Mouse (Mus musculus): ENCODE measurements at regions not wholly inside any gene's neighbourhood (a gene's known extent, or its start where the extent isn't known, plus 50 kb on each side); places are given as distances from the start of the nearest gene placed in this dataset.

DNA sequence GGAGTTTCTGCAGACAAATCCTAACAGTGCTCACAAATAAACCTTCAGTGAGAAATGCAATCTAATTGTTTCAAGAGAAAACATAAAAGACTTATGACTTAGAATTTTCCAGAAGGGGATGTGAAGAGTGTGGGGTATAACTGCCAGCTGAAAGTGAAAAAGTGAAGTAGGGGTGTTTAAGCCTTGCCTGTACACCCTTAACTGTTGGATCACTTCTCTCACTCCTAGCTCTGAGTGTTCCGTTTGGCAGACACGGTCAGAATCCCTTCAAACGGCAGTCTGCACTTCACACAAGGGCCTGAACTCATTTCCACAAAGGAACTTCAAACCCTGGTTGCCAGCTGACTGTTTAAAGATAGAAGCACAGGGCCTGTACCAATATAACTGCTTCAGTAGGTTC is 101.2 kb upstream of the Mpp6 start:
- no peak overlapping the region for H3K9ac ChIP-seq
- H3K4me2 ChIP-seq: no peak overlapping the region
- H3K27me3 ChIP-seq: no peaks in the 10 kb centered on the region
- no peak for ATAC-seq (ENCODE audit: low FRiP score)
- H3K4me1 ChIP-seq (replicated peaks): peaks cover 9% of the 10 kb centered on the region
- H3K27ac ChIP-seq: no peak overlapping the region
- no peaks in the 10 kb centered on the region for H3K36me3 ChIP-seq
- H3K4me3 ChIP-seq: no peak overlapping the region
- H3K9me3 ChIP-seq: no peaks in the 10 kb centered on the region
- WGBS: 77% methylated on average over 3 of the region's 3 CpGs

GRCm38 (mm10) chr6:50009339-50009738 is 100.7 kb upstream of the Mpp6 start:
- no peak overlapping the region for H3K4me3 ChIP-seq
- no peaks in the 10 kb centered on the region for H3K27me3 ChIP-seq
- H3K9me3 ChIP-seq: no peaks in the 10 kb centered on the region
- no peak overlapping the region for H3K4me2 ChIP-seq
- H3K9ac ChIP-seq: no peak overlapping the region
- H3K4me1 ChIP-seq (replicated peaks): peaks cover 9% of the 10 kb centered on the region
- no peak overlapping the region for H3K27ac ChIP-seq
- ATAC-seq (ENCODE audit: low FRiP score): no peak
- 75% methylated on average over 7 of the region's 7 CpGs for WGBS
- no peaks in the 10 kb centered on the region for H3K36me3 ChIP-seq

- 80% methylated on average over 5 of the region's 5 CpGs for WGBS
- no peaks in the 10 kb centered on the region for H3K9me3 ChIP-seq
- H3K27me3 ChIP-seq: no peaks in the 10 kb centered on the region
Measured at GRCm38 (mm10) chr6:50009856-50010255, 100.2 kb upstream of the Mpp6 start.

GRCm38 (mm10) chr6:50011071-50011470 is 99.0 kb upstream of the Mpp6 start:
- ATAC-seq (ENCODE audit: low FRiP score): no peak
- no peak overlapping the region for H3K9ac ChIP-seq
- no peak overlapping the region for H3K4me2 ChIP-seq
- no peaks in the 10 kb centered on the region for H3K27me3 ChIP-seq
- H3K27ac ChIP-seq: no peak overlapping the region
- WGBS: 84% methylated on average over 12 of the region's 12 CpGs
- no peaks in the 10 kb centered on the region for H3K9me3 ChIP-seq
- no peak overlapping the region for H3K4me3 ChIP-seq
- peaks cover 9% of the 10 kb centered on the region for H3K4me1 ChIP-seq (replicated peaks)
- H3K36me3 ChIP-seq: no peaks in the 10 kb centered on the region

More at GRCm38 (mm10) chr6:50009856-50010255, 100.2 kb upstream of the Mpp6 start:
- no peak overlapping the region for H3K27ac ChIP-seq
- no peak overlapping the region for H3K9ac ChIP-seq
- no peak for ATAC-seq (ENCODE audit: low FRiP score)
- peaks cover 9% of the 10 kb centered on the region for H3K4me1 ChIP-seq (replicated peaks)
- no peak overlapping the region for H3K4me3 ChIP-seq
- H3K4me2 ChIP-seq: no peak overlapping the region
- no peaks in the 10 kb centered on the region for H3K36me3 ChIP-seq

- Histone ChIP-seq H3K9ac (no peak overlapping the region), H3K4me3 (no peak overlapping the region), H3K36me3 (no peaks in the 10 kb centered on the region), H3K27me3 (no peaks in the 10 kb centered on the region), H3K27ac (peak overlapping the region; percentile 50), H3K4me2 (no peak overlapping the region), H3K9me3 (no peaks in the 10 kb centered on the region), H3K4me1 (replicated peaks) (peaks cover 9% of the 10 kb centered on the region)
- no peak for ATAC-seq (ENCODE audit: low FRiP score)
- 50% methylated on average over 5 of the region's 5 CpGs for WGBS
Measured at GRCm38 (mm10) chr6:50011746-50012453, 98.1 kb upstream of the Mpp6 start.

DNA sequence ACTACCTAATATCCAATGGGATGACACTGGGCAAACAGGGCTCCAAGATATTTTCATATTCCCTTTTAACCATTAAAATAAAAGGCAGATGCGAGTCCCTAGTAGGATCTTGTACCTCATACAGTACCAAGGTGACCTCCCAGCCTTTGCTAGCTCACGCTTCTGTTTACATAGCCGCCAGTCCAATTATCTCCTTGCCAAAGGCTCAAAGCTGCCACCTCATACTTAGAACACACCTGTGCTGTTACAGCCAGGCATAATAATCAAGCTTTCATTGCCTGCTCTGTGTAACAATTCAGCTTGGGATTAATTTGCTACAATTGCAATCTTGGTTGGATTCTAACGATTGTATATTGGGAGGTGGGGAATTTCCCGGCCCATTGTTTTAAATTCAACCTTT is 97.0 kb upstream of the Mpp6 start:
- 78% methylated on average over 5 of the region's 5 CpGs for WGBS
- no peaks in the 10 kb centered on the region for H3K9me3 ChIP-seq
- no peak for ATAC-seq (ENCODE audit: low FRiP score)
- no peaks in the 10 kb centered on the region for H3K36me3 ChIP-seq
- no peak overlapping the region for H3K9ac ChIP-seq
- peak overlapping the region; percentile 50; the same call in 1 of the 2 replicates for H3K27ac ChIP-seq
- no peaks in the 10 kb centered on the region for H3K27me3 ChIP-seq
- peaks cover 9% of the 10 kb centered on the region for H3K4me1 ChIP-seq (replicated peaks)
- no peak overlapping the region for H3K4me3 ChIP-seq
- H3K4me2 ChIP-seq: no peak overlapping the region

DNA sequence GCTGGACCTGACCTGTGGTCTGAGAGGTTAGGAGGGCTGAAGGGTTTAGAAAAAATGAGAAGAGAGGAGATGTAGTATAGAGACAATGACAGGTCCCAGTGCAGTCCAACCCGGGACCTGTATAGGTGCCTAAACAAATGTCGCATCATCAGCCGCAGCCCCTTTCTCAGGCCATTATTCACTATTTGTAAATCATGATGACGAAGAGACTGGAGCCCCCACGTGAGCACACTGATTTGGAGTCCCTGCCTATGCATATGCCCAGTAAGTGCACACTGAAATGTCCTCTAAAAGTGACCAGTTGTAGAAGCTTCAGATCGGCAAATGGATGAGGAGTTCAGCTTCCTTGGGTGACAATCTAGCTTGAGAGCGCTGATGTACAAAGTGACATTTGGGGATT is 96.2 kb upstream of the Mpp6 start:
- Histone ChIP-seq H3K27ac (0 out of 2 replicates have a peak overlapping the region, but pooled peaks have one; percentile 50), H3K9ac (no peak overlapping the region), H3K27me3 (no peaks in the 10 kb centered on the region), H3K9me3 (no peaks in the 10 kb centered on the region), H3K4me2 (no peak overlapping the region), H3K4me1 (replicated peaks) (peaks cover 9% of the 10 kb centered on the region), H3K4me3 (no peak overlapping the region), H3K36me3 (no peaks in the 10 kb centered on the region)
- WGBS: 84% methylated on average over 7 of the region's 7 CpGs
- no peak for ATAC-seq (ENCODE audit: low FRiP score)

DNA sequence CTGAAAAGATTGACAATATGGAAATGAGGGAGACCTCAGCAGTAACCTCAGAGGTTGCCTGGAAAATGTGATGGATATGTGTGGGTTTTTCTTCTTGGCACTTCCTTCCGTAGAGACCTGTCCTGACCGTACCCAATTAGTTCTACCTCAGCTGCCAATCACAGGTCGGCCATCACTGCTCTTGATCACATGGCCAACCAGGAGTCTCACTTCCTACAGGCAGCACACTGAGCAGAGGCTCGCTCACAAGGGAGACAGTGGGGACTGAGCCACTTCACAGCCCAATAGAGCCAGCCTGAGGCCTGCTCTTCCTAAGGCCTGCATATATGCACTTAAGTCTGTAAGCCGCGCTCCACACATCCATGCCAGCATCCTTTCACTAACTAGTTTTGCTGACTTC is 82.1 kb upstream of the Mpp6 start:
- no peaks in the 10 kb centered on the region for H3K9me3 ChIP-seq
- H3K9ac ChIP-seq: no peak overlapping the region
- WGBS: 83% methylated on average over 6 of the region's 6 CpGs
- H3K27me3 ChIP-seq: no peaks in the 10 kb centered on the region
- no peaks in the 10 kb centered on the region for H3K36me3 ChIP-seq
- no peak overlapping the region for H3K4me3 ChIP-seq
- H3K4me2 ChIP-seq: no peak overlapping the region
- no peak overlapping the region for H3K27ac ChIP-seq
- peaks cover 5% of the 10 kb centered on the region for H3K4me1 ChIP-seq (replicated peaks)
- no peak for ATAC-seq (ENCODE audit: low FRiP score)

GRCm38 (mm10) chr6:50029895-50030515 is 80.0 kb upstream of the Mpp6 start:
- no peak overlapping the region for H3K27ac ChIP-seq
- H3K9ac ChIP-seq: no peak overlapping the region
- no peak overlapping the region for H3K4me3 ChIP-seq
- no peaks in the 10 kb centered on the region for H3K36me3 ChIP-seq
- no peak overlapping the region for H3K4me2 ChIP-seq
- peaks cover 21% of the 10 kb centered on the region for H3K4me1 ChIP-seq (replicated peaks)
- H3K9me3 ChIP-seq: no peaks in the 10 kb centered on the region
- 0 out of 2 replicates have a peak, but pooled peaks cover 3% of the 10 kb centered on the region for H3K27me3 ChIP-seq
- 72% methylated on average over 10 of the region's 10 CpGs for WGBS
- no peak for ATAC-seq (ENCODE audit: low FRiP score)

DNA sequence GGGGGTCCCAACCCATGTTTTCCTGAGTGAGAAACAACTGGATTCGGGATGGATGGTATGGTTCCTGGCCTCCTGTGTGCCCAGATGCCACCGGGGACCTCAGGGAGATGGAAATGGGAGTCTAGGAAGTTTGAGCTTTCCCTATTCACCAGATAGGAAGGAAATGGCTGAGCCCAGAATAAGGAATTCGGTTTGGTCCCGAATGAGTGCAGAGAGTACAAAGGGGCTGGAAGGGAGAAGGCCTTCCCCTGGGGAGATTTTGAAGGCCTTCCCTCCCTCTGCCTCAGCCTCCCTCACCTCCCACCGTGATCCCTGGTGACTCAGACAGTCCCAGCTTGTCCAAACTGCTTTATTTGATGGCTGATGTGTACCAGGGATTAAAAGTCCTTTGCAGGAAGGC is 78.7 kb upstream of the Mpp6 start:
- no peak for ATAC-seq (ENCODE audit: low FRiP score)
- Histone ChIP-seq H3K4me2 (no peak overlapping the region), H3K4me3 (no peak overlapping the region), H3K9ac (no peak overlapping the region), H3K27me3 (0 out of 2 replicates have a peak, but pooled peaks cover 3% of the 10 kb centered on the region), H3K27ac (no peak overlapping the region), H3K36me3 (no peaks in the 10 kb centered on the region), H3K9me3 (no peaks in the 10 kb centered on the region), H3K4me1 (replicated peaks) (peaks cover 21% of the 10 kb centered on the region)
- 69% methylated on average over 5 of the region's 5 CpGs for WGBS

- Histone ChIP-seq H3K9ac (no peak overlapping the region), H3K27ac (peak overlapping the region; percentile 60; the same call in 1 of the 2 replicates), H3K4me3 (no peak overlapping the region), H3K36me3 (no peaks in the 10 kb centered on the region), H3K27me3 (0 out of 2 replicates have a peak, but pooled peaks cover 3% of the 10 kb centered on the region), H3K9me3 (no peaks in the 10 kb centered on the region), H3K4me1 (replicated peaks) (peaks cover 21% of the 10 kb centered on the region), H3K4me2 (peak overlapping the region; percentile 23; the same call in 1 of the 2 replicates)
- ATAC-seq (ENCODE audit: low FRiP score): 0 out of 2 replicates have a peak, but pooled peaks have one; percentile 49
- 56% methylated on average over 15 of the region's 15 CpGs for WGBS
Measured at GRCm38 (mm10) chr6:50032894-50033595, 77.0 kb upstream of the Mpp6 start.

GRCm38 (mm10) chr6:50037614-50038013 is 72.4 kb upstream of the Mpp6 start:
- no peak overlapping the region for H3K9ac ChIP-seq
- H3K36me3 ChIP-seq: no peaks in the 10 kb centered on the region
- H3K4me1 ChIP-seq (replicated peaks): peaks cover 26% of the 10 kb centered on the region
- H3K27ac ChIP-seq: no peak overlapping the region
- no peak overlapping the region for H3K4me2 ChIP-seq
- ATAC-seq (ENCODE audit: low FRiP score): no peak
- H3K9me3 ChIP-seq: no peaks in the 10 kb centered on the region
- 64% methylated on average over 4 of the region's 4 CpGs for WGBS
- 0 out of 2 replicates have a peak, but pooled peaks cover 3% of the 10 kb centered on the region for H3K27me3 ChIP-seq
- no peak overlapping the region for H3K4me3 ChIP-seq

All from hindbrain, embryonic 13.5 days (tissue).